Mouse (Mus musculus) forelimb bud, embryonic 11.5 days (tissue): ENCODE measurements around the gene Pygm.

Source experiments
- DNase-seq: peaks from one replicate; pipeline ENCODE4 v3.0.0-alpha.2; 2012; ENCODE audit warnings: low read depth, low spot score

Pygm gene

DNA sequence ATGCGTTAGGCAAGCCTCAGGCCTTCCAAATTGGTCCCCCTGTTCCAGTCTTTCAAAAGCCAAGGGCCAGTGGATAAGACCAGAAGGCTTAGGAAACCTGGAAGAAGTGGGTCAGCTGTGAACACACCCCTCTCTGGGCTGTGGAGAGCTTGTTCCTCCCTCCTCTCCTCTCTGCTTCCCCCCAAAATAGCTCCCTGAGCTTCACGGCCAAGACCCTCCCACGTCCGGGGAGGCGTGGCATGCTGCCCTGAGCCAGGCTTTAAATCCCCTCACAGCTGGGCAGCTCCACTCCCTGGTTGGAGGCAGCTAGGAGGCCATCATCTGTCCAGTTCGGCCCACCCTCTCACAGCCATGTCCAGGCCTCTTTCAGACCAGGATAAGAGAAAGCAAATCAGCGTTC is at the start of gene Pygm:
Gene Pygm, plus strand, starts transcription at position 272 of the 400 bp plus-strand sequence.
- DNase-seq: no peak

DNA sequence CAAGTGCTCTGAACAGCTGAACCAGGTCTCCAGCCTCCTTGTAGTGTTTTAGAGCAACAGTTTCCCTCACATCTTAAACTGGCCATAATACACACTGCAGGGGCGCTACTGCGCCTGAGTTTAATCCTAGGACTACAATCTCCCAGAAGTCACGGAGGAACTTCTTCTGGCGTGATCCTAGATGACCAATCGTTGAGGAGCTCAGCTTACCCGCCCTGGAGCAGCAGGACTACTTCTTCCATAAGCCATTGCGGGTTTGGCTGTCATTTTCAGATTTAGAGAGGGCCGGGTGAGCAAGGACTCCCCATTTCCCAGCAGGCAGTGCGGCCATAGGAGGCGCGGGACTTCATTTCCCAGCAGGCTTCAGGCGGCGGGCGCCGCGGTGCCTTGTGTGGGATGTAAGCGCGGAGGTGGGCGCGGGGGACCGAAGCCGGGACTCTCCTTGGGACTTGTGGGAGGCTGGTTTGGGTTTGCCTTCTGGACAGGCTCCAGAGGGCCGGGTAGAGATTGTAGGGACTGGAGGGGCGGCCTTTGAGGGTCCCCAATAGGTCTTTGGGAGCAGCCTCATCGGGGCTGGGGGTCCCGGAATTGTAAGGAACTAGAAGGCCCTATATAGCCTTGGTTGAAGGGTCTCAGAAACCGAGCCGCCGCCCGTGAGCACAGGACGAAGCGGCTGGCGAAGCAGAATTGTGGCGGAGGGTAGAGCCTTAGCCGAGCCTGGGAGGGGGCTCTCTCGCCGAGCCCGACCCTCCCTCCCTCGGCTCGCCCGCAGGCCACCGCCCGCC is 49.3 kb upstream of the Pygm start, which contains the start of gene Men1:
Gene Men1, plus strand, starts transcription at position 307 of the 785 bp plus-strand sequence.
- peak; percentile 96 for DNase-seq

DNA sequence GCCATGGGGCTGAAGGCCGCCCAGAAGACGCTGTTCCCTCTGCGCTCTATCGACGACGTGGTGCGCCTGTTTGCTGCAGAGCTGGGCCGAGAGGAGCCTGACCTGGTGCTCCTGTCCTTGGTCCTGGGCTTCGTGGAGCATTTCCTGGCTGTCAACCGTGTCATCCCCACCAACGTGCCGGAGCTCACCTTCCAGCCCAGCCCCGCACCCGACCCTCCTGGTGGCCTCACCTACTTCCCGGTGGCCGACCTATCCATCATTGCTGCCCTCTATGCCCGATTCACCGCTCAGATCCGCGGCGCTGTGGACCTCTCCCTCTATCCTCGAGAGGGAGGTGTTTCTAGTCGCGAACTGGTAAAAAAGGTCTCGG is 48.8 kb upstream of the Pygm start:
- no peak for DNase-seq

DNA sequence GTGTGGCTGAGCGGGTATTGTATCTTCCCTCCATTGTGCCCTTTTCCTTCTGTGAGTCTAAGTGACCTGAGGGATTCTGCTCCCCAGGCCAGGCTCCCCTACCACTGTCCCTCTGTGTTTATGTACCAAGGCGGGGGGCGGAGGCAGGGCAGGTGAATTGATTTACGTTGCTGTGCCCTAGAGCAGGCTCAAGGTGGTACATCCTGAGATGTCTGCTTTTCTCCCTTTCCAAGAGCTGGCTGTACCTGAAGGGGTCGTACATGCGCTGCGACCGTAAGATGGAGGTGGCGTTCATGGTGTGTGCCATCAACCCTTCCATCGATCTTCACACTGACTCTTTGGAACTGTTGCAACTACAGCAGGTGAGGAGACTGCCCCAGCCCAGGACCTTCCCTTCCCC is 47.3 kb upstream of the Pygm start:
- DNase-seq: no peak

GRCm38 (mm10) chr19:6338171-6338570 is 46.0 kb upstream of the Pygm start:
- no peak for DNase-seq

DNA sequence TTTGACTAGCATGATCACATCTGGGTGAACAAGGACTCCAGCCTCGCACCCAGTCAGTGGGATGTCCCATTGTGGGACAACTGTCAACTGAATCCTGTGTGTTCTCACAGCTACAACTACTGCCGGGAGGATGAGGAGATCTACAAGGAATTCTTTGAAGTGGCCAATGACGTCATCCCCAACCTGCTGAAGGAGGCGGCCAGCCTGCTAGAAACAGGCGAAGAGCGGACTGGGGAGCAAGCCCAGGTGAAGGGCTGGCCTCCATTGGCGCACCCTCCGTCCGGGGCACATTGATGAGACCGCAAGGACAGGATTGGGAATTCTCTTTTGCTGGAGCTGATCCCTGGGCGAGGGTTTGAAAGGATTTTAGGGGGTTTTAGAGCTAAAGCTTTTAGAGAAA is 45.5 kb upstream of the Pygm start:
- DNase-seq: no peak

GRCm38 (mm10) chr19:6339191-6339590 is 45.0 kb upstream of the Pygm start:
- DNase-seq: no peak

DNA sequence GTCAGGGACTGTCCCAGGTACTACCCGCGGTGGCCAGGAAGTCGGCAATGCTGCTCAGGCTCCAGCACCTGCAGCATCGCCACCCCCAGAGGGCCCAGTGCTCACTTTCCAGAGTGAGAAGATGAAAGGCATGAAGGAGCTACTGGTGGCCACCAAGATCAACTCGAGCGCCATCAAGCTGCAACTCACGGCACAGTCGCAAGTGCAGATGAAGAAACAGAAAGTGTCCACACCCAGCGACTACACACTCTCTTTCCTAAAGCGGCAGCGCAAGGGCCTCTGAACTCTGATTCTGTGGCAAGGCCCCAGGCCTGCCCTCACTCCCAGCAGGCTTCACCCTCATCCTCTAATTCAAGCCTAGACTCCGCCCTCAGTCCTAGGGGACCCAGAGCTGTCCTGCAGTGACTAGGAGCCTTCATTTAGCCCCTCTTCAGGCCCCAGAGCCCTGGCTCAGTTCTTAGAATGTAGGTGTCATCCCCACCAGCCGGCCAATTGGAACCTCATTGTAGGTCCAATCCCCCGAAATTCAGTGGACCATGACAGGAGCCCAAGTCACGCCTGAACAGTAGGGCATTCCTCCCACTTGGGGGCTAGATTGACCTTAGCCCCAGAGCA is 44.2 kb upstream of the Pygm start:
- no peak for DNase-seq

DNA sequence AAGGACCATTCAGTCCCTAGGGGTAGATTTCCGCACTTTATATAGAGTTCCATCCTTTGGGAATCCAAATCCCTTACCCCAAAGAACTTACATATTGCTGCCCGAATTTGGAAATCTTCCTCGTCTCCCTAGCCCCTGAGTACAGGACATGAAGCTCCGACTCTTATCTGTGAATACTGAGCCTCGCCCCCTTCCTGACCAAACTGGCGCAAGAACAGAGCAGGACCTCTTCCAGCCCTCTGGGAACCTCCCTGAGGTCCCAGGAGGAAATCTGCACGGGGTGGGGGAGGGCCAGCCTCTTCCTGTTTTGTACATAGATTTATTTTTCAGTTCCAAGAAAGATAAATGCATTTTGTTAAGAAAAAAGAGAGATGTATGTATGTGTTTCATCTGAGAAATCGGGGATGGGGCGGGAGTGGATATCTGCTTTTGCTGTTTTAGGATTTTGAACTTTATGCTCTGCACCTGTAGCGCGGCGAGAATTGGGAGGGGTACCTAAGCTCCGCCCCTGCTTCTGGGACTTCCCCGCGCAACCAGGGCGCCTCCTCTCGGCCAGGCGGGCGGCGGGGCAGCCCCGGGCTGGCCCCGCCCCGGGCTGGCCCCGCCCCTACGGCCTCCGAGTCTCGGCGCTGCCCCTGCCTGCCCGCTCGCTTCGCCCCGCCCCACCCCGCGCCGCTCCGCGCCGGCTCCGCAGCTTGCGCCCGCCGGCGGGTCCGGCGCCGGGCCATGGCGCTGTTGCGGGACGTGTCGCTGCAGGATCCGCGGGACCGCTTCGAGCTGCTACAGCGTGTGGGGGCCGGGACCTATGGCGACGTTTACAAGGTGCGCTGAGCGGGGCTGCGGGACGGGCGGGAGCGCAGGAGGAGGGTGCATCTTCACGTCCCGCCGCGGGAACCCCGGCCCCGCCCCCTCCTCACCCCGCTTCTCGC is 43.4 kb upstream of the Pygm start, which contains the start of gene Map4k2:
Gene Map4k2, plus strand, starts transcription at position 612 of the 929 bp plus-strand sequence.
- DNase-seq: no peak

DNA sequence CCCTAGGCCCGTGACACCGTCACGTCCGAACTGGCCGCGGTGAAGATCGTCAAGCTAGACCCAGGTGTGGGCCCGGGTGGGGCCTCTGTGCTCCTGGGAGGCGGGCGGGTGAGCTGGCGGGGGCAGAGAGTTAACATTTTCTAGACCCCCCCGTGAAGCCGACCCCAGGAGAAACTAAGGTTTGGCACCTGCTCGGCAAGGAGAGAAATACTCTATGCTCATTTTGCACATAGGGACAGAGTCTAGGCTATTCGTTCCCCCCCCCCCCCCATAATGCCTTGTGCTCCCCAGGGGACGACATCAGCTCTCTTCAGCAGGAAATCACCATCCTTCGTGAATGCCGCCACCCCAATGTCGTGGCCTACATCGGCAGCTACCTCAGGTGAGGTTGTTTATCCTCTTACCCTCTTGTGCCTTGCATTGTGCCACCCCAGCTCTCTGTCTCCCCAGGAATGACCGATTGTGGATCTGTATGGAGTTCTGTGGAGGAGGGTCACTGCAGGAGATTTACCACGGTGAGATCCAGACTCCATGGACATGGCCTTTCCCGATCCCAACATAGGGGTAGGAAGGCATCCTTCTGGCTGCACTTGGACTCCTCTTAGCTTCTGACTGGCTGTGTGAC is 42.6 kb upstream of the Pygm start:
- no peak for DNase-seq

- no peak for DNase-seq
These were observed 41.8 kb upstream of the Pygm start for GRCm38 (mm10) chr19:6342276-6342933.

DNA sequence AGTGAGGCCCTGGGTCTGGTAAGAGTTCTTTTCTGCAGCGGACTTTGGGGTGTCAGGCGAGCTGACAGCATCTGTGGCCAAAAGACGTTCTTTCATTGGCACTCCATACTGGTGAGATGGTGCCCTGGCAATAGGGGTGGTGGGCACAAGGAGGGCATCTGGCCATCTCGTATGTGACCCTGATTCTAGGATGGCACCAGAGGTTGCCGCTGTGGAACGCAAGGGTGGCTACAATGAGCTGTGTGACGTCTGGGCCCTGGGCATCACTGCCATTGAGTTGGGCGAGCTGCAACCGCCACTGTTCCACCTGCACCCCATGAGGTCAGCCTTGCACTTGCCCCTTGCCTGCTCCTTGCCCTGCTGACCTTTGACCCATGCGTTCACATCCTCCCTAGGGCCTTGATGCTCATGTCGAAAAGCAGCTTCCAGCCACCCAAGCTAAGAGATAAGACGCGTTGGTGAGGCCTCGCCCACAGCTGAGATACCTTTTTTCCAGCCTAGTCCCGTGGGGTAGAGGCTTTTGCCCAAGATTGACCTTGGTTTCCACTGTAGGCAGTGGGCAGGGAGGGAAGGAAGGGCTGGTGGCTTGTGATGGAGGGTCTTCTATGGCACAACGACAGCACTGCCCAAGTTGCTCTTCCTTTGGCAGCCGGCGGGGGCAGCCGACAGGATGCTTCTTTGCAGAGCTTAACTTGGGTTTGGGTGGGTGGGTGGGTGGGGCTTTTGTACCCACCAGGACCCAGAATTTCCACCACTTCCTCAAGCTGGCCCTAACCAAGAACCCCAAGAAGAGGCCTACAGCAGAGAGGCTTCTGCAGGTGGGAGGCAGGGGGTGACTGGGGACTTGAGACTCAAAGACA is 40.9 kb upstream of the Pygm start:
- DNase-seq: no peak

DNA sequence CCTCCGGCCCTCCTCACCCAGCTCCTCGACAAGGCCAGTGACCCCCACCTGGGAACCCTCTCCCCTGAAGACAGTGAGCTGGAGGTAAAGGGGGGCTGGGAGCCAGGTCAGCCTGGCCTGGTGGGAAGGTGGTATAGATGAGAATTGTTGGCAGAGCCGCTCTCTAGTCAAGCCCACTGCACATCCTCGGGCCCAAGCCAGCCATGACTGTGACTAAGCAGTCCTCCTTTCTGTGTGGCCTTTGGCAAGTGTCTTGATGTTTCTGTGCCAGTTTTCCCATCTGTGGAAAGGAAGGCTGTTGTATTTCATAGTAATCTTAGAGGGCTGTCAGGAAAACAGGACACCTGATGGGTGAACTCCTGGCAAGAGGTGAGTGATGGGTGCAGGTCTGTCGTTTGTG is 40.2 kb upstream of the Pygm start:
- DNase-seq: no peak

DNA sequence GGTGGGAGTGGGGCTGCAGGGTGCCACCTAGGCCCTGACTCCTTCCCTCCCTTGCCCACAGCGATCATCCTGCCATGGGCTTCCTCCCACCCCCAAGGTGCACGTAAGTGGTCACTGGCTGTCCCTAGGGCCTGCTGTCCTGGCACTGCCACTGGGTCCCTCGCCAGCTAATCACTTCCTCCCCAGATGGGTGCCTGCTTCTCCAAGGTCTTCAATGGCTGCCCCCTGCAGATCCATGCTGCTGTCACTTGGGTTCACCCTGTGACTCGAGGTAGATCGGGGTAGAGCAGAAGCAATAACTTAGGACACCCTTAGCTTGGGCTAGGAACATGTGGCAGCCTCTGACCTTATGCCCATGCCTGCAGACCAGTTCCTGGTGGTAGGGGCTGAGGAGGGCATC is 38.2 kb upstream of the Pygm start:
- no peak for DNase-seq

DNA sequence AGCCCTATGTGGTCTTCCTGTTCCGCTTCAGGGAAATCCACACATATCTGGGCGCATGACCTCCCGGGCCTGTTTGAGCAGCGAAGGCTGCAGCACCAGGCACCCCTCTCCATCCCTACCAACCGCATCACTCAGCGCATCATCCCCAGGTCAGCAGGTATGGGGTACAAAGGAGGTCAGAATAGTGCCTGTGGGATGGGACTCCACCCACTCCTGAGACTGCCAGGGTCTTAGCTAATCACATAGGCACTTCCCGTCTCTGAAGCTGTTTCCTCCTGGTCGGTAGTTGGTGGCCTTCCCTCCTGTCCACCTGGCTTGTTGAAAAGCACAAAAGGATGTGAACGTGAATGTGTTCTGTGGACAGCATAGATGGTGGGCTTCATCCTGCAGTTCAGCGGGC is 37.5 kb upstream of the Pygm start:
- no peak for DNase-seq

DNA sequence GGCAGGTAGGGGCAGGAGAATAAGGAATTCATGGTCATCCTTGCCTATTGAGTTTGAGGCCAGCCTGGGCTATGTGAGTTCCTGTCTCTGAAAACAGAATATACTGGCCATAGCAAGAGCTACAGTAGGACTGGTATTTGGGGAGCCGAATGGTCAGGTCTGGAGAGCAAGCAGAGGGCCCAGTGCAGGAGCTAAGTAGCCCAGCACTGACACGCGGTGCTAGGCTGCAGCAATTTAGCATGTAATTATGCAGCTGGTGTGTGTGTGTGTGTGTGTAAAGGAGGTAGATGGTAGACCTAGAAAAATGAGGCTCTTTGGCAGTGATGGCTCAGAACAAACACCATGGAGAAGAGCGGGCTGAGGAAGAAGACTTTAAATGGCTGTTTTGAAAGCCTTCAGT is 36.6 kb upstream of the Pygm start:
- no peak for DNase-seq

GRCm38 (mm10) chr19:6348717-6349116 is 35.5 kb upstream of the Pygm start:
- no peak for DNase-seq

DNA sequence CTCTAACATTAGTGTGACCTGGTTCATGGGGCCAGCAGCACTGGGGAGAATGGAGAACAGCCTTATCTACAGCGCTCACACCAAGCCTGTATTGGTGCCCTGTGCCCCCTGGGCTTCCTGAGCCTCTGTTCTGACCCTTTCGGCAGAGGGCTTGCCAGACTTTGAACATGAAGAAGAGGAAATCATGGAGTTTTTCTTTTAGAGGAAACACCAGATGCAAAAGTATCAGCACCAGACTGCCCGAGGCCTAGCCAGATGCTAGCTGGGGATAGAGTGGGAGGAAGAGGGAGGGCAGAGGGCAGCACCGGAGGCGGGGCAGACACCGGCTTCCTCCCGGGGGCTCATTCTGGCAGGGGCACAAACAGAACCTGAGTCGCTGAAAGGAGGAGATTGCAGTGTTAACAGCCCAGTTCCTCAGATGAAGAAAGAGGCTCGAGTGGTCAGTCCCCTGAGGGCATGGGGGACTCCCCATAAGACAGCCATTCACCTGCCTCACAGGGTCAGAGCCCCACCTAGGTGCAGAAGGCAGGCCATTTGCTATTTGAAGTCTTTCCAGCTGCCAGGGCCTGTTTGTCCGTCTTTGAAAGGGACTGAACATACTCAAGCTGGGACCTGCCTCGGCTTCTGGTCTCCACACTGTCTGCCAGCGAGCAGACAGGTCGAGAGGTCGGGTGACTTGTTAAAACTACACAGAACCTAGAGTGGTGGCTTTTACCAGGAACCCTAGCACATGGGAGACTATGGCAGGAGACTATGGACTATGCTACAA is 34.8 kb upstream of the Pygm start:
- DNase-seq: no peak

GRCm38 (mm10) chr19:6351431-6352106 is 32.6 kb upstream of the Pygm start:
- no peak for DNase-seq
